Mouse (Mus musculus): Measurements from ENCODE around the gene Prpf31. TPM values are rescaled to one million over a fixed set of nuclear protein-coding genes. Genes with fewer than 3 reads are reported as not detected.

The Prpf31 gene
- total and polyA plus RNA-seq, 3 experiments, result 146 to 334 (median 187) TPM

DNA sequence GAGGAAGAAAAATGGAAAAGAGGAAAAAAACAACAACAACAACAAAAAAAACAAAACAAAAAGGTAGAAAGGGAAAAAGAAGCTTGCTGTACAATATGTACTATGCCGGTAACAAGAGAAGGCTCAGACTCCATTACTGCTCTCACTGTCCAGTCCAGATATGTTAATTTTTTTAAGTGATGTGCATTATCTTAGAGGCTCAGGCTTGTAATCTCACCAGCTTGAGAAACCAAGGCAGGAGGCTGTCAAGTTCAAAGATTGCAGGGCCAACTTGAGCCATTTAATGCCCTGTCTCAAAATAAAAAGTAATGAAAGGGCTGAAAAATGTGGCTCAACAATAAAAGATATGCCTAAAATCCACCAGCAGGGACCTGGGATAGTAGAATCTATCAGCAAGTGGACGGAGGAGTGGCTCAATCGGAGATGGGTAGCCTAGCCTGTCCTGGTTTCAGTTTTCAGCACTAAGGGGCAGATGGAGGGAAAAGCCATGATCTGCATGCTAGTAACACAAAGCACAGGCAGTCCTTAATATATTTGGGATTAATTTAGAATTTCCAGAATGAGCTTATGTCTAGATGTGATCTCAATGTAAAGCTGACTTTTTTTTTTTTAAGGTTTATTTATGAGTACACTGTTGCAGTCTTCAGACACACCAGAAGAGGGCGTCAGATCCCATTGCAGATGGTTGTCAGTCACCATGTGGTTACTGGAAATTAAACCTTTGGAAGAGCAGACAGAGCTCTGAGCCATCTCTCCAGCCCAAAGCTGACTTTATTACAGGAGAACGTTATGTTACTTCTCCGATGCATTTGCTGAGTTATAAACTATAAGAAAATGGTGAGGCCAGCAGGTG, 13.2 kb upstream of the Prpf31 start (continued):
- no peak for TF ChIP-seq POLR2A (IDR thresholded peaks at IDR 0.05; ENCODE audit: control insufficient read depth in 1 of 2, insufficient read depth in 1 of 2, low read depth in 1 of 2, low read length in 2 of 2, poor library complexity in 1 of 2)
- peak; percentile 38 to 76 (median 64) for TF ChIP-seq CTCF (IDR thresholded peaks at IDR 0.05 in 2 of 3, conservative IDR thresholded peaks at IDR 0.05 in 1 of 3; ENCODE audit: control insufficient read depth in 1 of 3, insufficient read depth in 1 of 3, low read depth in 2 of 3, low read length in 3 of 3, poor library complexity in 1 of 3, severe bottlenecking in 1 of 3)
- peak; percentile 28; the same call in 1 of the 2 replicates for TF ChIP-seq SMC3 (IDR thresholded peaks at IDR 0.05; ENCODE audit: low read depth, low read length)
- TF ChIP-seq MYC (IDR thresholded peaks at IDR 0.05; ENCODE audit: low read depth, low read length), result peak; percentile 94

- Histone ChIP-seq H3K36me3 (ENCODE audit: control insufficient read depth in 1 of 2, insufficient read depth in 2 of 2, low read length in 2 of 2) (peaks cover 2 to 9% of the 10 kb centered on the region in 2 experiments; a peak in 3 of 4 replicates), H3K4me1 (ENCODE audit: control insufficient read depth in 1 of 2, insufficient read depth in 2 of 2, low read length in 2 of 2) (peaks cover 2 to 21% of the 10 kb centered on the region in 2 experiments), H3K9ac (ENCODE audit: control insufficient read depth, low read depth, low read length, poor library complexity, severe bottlenecking) (peak within 1 kb of the TSS; percentile 85), H3K27ac (ENCODE audit: control insufficient read depth, low read depth, low read length) (peak within 1 kb of the TSS; percentile 65), H3K9me3 (replicated peaks; ENCODE audit: insufficient read depth, low read length) (no peaks in the 10 kb centered on the region), H3K27me3 (ENCODE audit: control insufficient read depth in 1 of 2, insufficient read depth in 2 of 2, low read length in 2 of 2) (no peaks in the 10 kb centered on the region), H3K79me2 (ENCODE audit: control insufficient read depth, insufficient read depth, low read length, poor library complexity) (peaks cover 7% of the 10 kb centered on the region), H3K4me3 (ENCODE audit: control insufficient read depth in 1 of 2, insufficient read depth in 1 of 2, low read depth in 2 of 2, low read length in 2 of 2) (peak within 1 kb of the TSS; percentile 85)
- peak; percentile 96 for DNase-seq (ENCODE audit: low read depth, low spot score)
- no peak for TF ChIP-seq MYB (IDR thresholded peaks at IDR 0.05; ENCODE audit: low read depth, low read length)
- peak; percentile 69 for TF ChIP-seq NELFE (IDR thresholded peaks at IDR 0.05; ENCODE audit: low read depth, low read length)
- TF ChIP-seq E2F4 (IDR thresholded peaks at IDR 0.05; ENCODE audit: borderline replicate concordance, low read depth, low read length), result no peak
- no peak for TF ChIP-seq UBTF (IDR thresholded peaks at IDR 0.05; ENCODE audit: borderline replicate concordance, insufficient read depth, low read depth, low read length)
- TF ChIP-seq USF2 (IDR thresholded peaks at IDR 0.05; ENCODE audit: borderline replicate concordance in 1 of 2, insufficient read depth in 1 of 2, low read depth in 1 of 2, low read length in 2 of 2), result no peak
- TF ChIP-seq ZNF384 (IDR thresholded peaks at IDR 0.05; ENCODE audit: low read depth, low read length), result no peak
- peak; percentile 76 for TF ChIP-seq POLR2AphosphoS2 (IDR thresholded peaks at IDR 0.05; ENCODE audit: low read length)
- peak; percentile 79 for TF ChIP-seq TBP (IDR thresholded peaks at IDR 0.05; ENCODE audit: low read depth, low read length)
- TF ChIP-seq MEF2A (IDR thresholded peaks at IDR 0.05; ENCODE audit: extremely low read depth, insufficient replicate concordance, low read depth, low read length, poor library complexity, severe bottlenecking), result no peak
- TF ChIP-seq RAD21 (IDR thresholded peaks at IDR 0.05; ENCODE audit: low read depth, low read length), result no peak
- TF ChIP-seq SMC3 (IDR thresholded peaks at IDR 0.05; ENCODE audit: low read depth, low read length), result no peak
- TF ChIP-seq MXI1 (IDR thresholded peaks at IDR 0.05; ENCODE audit: low read depth, low read length), result peak; percentile 14; the same call in 1 of the 2 replicates
- no peak for TF ChIP-seq TAL1 (IDR thresholded peaks at IDR 0.05; ENCODE audit: low read length)
- no peak for TF ChIP-seq JUND (IDR thresholded peaks at IDR 0.05; ENCODE audit: low read depth, low read length)
- no peak for TF ChIP-seq POLR2AphosphoS5 (IDR thresholded peaks at IDR 0.05; ENCODE audit: borderline replicate concordance, low read depth, low read length)
- TF ChIP-seq EP300 (IDR thresholded peaks at IDR 0.05; ENCODE audit: low read depth in 1 of 2, low read length in 2 of 2), result no peak
- TF ChIP-seq GABPA (IDR thresholded peaks at IDR 0.05; ENCODE audit: low read depth, low read length), result no peak
- TF ChIP-seq HCFC1 (IDR thresholded peaks at IDR 0.05; ENCODE audit: low read depth, low read length), result peak; percentile 99
- TF ChIP-seq POLR2A (IDR thresholded peaks at IDR 0.05; ENCODE audit: control insufficient read depth in 1 of 2, insufficient read depth in 1 of 2, low read depth in 1 of 2, low read length in 2 of 2, poor library complexity in 1 of 2), result peak; percentile 75 to 88
- TF ChIP-seq ZC3H11A (IDR thresholded peaks at IDR 0.05; ENCODE audit: low read depth, low read length), result no peak
- TF ChIP-seq ZMIZ1 (IDR thresholded peaks at IDR 0.05; ENCODE audit: low read depth, low read length), result no peak
- TF ChIP-seq NRF1 (IDR thresholded peaks at IDR 0.05; ENCODE audit: insufficient read depth, low read depth, low read length, poor library complexity, severe bottlenecking), result no peak
- no peak for TF ChIP-seq RCOR1 (IDR thresholded peaks at IDR 0.05; ENCODE audit: low read depth, low read length)
- no peak for TF ChIP-seq BHLHE40 (IDR thresholded peaks at IDR 0.05; ENCODE audit: borderline replicate concordance, low read depth, low read length)
- TF ChIP-seq ETS1 (IDR thresholded peaks at IDR 0.05; ENCODE audit: low read depth, low read length), result no peak
- no peak for TF ChIP-seq CHD1 (IDR thresholded peaks at IDR 0.05; ENCODE audit: low read depth, low read length)
- no peak for TF ChIP-seq ZKSCAN1 (IDR thresholded peaks at IDR 0.05; ENCODE audit: low read depth, low read length)
- no peak for TF ChIP-seq USF1 (IDR thresholded peaks at IDR 0.05; ENCODE audit: low read depth, low read length)
- TF ChIP-seq MYC (IDR thresholded peaks at IDR 0.05; ENCODE audit: low read depth, low read length), result peak; percentile 18; the same call in 1 of the 2 replicates
These were observed 12.4 kb upstream of the Prpf31 start, which contains the start of gene Ndufa3 for GRCm38 (mm10) chr7:3617242-3617995. Ndufa3 (plus strand) TSS chr7:3617373.

Data from MEL (cell line).